ENCODE assay signal across 13 mouse cellular contexts in genomic region chr13:117931746-117932145, GRCm38 (mm10).
"Had no signal": no experiment of that assay in that cellular context is flagged by ENCODE, and none has a peak within 500 bp of the region (broad histone marks: within the 10 kb centered on the region; RNA-seq: fewer than 3 reads in every experiment).

No protein-coding gene starts in this region.

- H3K9ac ChIP-seq: limb, embryonic 12.5 days; liver, embryonic 13.5 days; liver, postnatal 0 days; midbrain, embryonic 12.5 days; neural tube, embryonic 13.5 days; stomach, embryonic 15.5 days had no signal

- H3K27me3 ChIP-seq: limb, embryonic 12.5 days; liver, embryonic 13.5 days; midbrain, embryonic 12.5 days; neural tube, embryonic 13.5 days; stomach, embryonic 15.5 days had no signal

- H3K36me3 ChIP-seq: limb, embryonic 12.5 days; liver, embryonic 13.5 days; midbrain, embryonic 12.5 days; neural tube, embryonic 13.5 days; stomach, embryonic 15.5 days had no signal

- H3K4me1 ChIP-seq: limb, embryonic 12.5 days; liver, embryonic 13.5 days; midbrain, embryonic 12.5 days; neural tube, embryonic 13.5 days; stomach, embryonic 15.5 days had no signal

- H3K27ac ChIP-seq: kidney, postnatal 0 days; layer of hippocampus, adult 2 months; limb, embryonic 12.5 days; liver, embryonic 13.5 days; macrophage; midbrain, embryonic 12.5 days; neural tube, embryonic 13.5 days; stomach, embryonic 15.5 days had no signal

- DNase-seq: kidney, postnatal 36 days; liver; liver, embryonic 13.5 days; liver, postnatal 0 days; right cerebral cortex, postnatal 4 days; thymus, postnatal 36 days had no signal

- H3K4me3 ChIP-seq: layer of hippocampus, adult 2 months; limb, embryonic 12.5 days; liver, embryonic 13.5 days; midbrain, embryonic 12.5 days; neural tube, embryonic 13.5 days; stomach, embryonic 15.5 days had no signal
